Mouse (Mus musculus) cerebellum, adult 9-11 months (tissue): ENCODE results near the gene Ube2c.

Experiments
- DNase-seq: peaks from one replicate; pipeline ENCODE4 v3.0.0; 2022

Ube2c gene

GRCm38 (mm10) chr2:164825521-164825920 is 55.8 kb downstream of the Ube2c start:
- DNase-seq = no peak

- DNase-seq = no peak
These were observed 57.6 kb downstream of the Ube2c start for GRCm38 (mm10) chr2:164827146-164827850.
